Mouse (Mus musculus) limb, embryonic 11.5 days (tissue): ENCODE measurements around the gene Paxbp1. TPM values are rescaled to one million over a fixed set of nuclear protein-coding genes. Genes with fewer than 3 reads are reported as not detected.

ENCODE experiments used
- polyA plus RNA-seq: library from polyadenylated mRNA; unstranded; fragments of >200 nt; fragmentation: Nextera tagmentation; extraction: Ambion mirVana; gene quantifications from 2 replicates; pipeline ENCODE4 v1.2.1, GENCODE M21; 2014

Paxbp1 gene
- polyA plus RNA-seq, 1 experiment from 2014 or later = 89.3 TPM

Other genes starting within 250 kb of the Paxbp1 start
- gene Urb1, start 234.1 kb downstream of the Paxbp1 start, polyA plus RNA-seq = 16.6 and 16.7 TPM in 2 replicates
- gene Eva1c, start 217.8 kb downstream of the Paxbp1 start, polyA plus RNA-seq = 0.23 and 0.44 TPM in 2 replicates
- 43.1 and 47.0 TPM in 2 replicates for gene Cfap298, start 109.4 kb downstream of the Paxbp1 start, polyA plus RNA-seq
- gene Synj1, start 33.2 kb downstream of the Paxbp1 start, polyA plus RNA-seq = 10.8 and 14.2 TPM in 2 replicates
- gene 4932438H23Rik, start 50.6 kb upstream of the Paxbp1 start, polyA plus RNA-seq = not detected in 2 replicates
- not detected in 2 replicates for gene Olig2, start 180.9 kb upstream of the Paxbp1 start, polyA plus RNA-seq
- 0.13 TPM in 1 of 2 replicates, not detected in the other for gene Olig1, start 225.2 kb upstream of the Paxbp1 start, polyA plus RNA-seq